Mouse (Mus musculus): ENCODE data around the gene 2010111I01Rik. TPM values are rescaled to one million over a fixed set of nuclear protein-coding genes. Genes with fewer than 3 reads are reported as not detected.

The 2010111I01Rik gene
- polyA plus RNA-seq, 1 experiment from 2014 or later, result 27.7 TPM

DNA sequence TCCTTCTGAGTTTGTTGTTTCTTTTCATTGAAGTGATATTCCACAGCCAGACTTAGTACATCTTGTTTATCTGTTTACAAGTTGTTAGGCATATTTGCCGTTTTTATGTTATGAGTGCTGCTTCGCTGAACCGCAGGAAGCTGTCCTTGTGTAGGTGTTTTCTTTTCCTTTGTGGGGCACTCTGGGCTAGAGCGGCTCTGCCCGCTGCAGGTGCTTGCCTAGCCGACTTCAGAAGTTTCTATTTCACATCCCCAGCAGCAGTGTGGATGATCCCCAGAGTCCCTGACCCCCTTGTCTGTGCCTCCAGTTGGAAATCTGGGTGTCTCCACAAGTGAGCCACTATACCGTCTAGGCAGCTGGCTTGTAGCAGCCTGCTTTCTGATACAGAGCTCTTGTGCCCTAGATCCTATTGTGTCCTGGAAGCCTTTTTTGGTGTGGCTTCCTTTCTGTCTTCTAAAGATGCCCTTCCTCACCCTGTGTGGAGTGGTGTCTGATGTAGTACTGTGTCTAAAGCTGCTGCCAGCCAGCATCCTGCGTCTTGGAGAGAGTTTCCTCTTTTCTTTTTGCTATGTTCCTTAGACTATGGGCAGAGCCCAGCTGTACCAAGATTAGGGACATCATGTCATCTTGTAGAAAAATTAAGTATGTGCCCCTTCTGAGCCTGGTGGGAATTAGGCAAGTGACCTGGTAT is 285.2 kb downstream of the 2010111I01Rik start:
- Histone ChIP-seq H3K36me3 (no peaks in the 10 kb centered on the region), H3K27me3 (no peaks in the 10 kb centered on the region), H3K9ac (no peak overlapping the region), H3K4me3 (no peak overlapping the region), H3K4me1 (replicated peaks) (0 out of 2 replicates have a peak, but pooled peaks cover 11% of the 10 kb centered on the region), H3K4me2 (no peak overlapping the region), H3K27ac (replicated peaks) (no peak overlapping the region), H3K9me3 (no peaks in the 10 kb centered on the region)
- no peak for ATAC-seq (ENCODE audit: low FRiP score, low read depth)
- 81% methylated on average over 8 of the region's 8 CpGs for WGBS

DNA sequence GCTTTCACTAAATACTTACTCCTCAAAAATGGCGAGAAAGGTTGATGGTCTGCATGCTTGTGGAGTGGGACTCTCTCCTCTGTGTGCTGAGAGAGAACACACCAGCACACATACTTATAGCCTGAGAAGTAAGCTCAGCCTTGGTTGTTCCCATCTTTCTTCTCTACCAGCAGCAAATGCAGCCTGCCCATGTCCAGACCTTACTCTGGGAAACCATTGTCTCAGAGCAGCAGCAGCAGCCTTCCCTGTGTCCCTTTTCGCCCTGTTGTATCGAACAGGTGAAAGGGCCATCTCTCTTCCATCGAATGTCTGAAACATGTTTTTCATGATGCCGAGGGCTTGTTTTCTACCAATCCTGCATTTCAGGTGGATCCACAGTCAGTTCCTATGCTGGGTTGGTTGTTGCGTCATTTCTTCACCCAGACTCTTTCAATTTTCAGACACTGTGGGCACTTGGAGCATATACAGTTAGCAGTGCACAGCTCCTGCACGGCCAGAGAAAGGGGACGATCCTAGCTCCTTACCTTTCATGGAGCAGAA is 285.8 kb downstream of the 2010111I01Rik start:
- Histone ChIP-seq H3K27ac (replicated peaks) (no peak overlapping the region), H3K4me2 (no peak overlapping the region), H3K9ac (no peak overlapping the region), H3K27me3 (no peaks in the 10 kb centered on the region), H3K4me1 (replicated peaks) (0 out of 2 replicates have a peak, but pooled peaks cover 7% of the 10 kb centered on the region), H3K36me3 (no peaks in the 10 kb centered on the region), H3K4me3 (no peak overlapping the region), H3K9me3 (no peaks in the 10 kb centered on the region)
- no peak for ATAC-seq (ENCODE audit: low FRiP score, low read depth)
- WGBS, result 92% methylated on average over 8 of the region's 8 CpGs

DNA sequence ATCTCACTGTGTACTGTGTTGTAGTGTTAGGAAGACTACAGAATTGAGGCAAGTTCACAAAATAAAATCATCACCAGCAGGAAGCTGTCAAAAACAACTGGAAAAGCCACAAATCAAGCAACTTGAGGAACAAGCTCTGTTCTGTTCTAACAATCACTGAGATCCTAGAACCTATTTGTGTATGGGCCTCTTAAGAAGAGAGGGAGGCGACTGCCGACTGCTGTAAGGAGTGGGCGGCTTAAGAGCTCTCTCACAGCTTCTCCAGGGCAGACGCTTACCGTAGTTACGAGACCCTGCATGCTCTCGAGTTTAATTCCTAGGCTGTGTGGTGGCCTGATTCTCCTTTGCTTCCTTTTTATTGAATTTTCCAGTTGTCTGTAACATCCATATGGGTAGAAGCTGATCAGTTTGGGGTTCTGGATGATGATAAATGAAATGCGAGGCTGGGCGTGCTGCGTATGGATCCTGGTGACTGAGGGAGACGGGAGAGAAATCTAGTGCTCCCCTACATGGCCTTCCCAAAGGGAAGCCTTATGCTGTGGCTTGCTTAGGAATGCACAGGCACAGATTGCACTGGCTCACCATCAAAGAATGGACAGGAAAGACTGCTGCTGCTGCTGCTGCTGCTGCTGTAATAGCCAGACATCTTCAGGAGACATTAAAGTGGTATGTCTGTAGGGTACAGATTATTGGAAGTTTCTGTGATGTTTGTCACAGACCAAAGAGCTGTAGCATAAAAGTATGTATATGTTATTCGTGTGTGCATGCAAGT is 286.6 kb downstream of the 2010111I01Rik start:
- H3K9ac ChIP-seq, result no peak overlapping the region
- 0 out of 2 replicates have a peak, but pooled peaks cover 7% of the 10 kb centered on the region for H3K4me1 ChIP-seq (replicated peaks)
- WGBS, result 73% methylated on average over 12 of the region's 12 CpGs
- no peaks in the 10 kb centered on the region for H3K36me3 ChIP-seq
- no peak for ATAC-seq (ENCODE audit: low FRiP score, low read depth)
- H3K4me3 ChIP-seq, result no peak overlapping the region
- no peaks in the 10 kb centered on the region for H3K9me3 ChIP-seq
- H3K4me2 ChIP-seq, result no peak overlapping the region
- no peak overlapping the region for H3K27ac ChIP-seq (replicated peaks)
- no peaks in the 10 kb centered on the region for H3K27me3 ChIP-seq

DNA sequence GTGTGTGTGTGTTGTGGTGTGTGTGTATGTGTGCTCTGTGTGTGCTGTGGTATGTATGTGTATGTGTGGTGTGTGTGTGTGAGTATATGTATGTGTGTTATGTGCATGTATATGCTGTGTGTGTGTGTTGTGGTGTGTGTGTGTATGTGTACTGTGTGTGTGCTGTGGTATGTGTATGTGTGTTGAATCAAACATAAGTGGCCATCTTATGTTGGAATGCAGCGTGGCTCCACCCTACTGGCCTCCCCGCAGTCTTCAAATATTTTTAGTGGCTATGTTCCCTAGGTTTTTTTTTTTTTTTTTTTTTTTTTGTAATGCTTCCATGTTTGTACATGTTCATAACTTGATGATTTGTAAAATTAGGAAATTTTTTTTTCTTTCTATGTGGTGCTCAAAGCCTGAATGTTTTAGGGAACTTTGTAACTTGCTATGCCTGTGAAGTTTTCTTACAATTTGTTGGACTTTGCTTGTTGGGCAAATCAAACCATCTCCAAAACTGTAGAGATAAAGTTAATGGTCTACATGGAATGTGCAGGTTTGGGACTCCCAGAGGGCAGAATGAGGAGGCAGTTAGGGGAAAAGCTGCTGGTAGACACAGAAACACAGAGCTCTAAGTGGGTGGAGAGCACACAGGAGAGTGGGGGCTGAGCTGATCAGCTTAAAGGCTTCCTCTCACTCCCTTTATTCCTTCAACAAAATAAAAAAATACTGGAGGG is 287.8 kb downstream of the 2010111I01Rik start:
- no peaks in the 10 kb centered on the region for H3K27me3 ChIP-seq
- H3K4me3 ChIP-seq, result no peak overlapping the region
- H3K9me3 ChIP-seq, result no peaks in the 10 kb centered on the region
- no peak overlapping the region for H3K9ac ChIP-seq
- H3K4me1 ChIP-seq (replicated peaks), result 0 out of 2 replicates have a peak, but pooled peaks cover 7% of the 10 kb centered on the region
- ATAC-seq (ENCODE audit: low FRiP score, low read depth), result no peak
- WGBS, result 91% methylated on average over 2 of the region's 2 CpGs
- H3K4me2 ChIP-seq, result no peak overlapping the region
- H3K36me3 ChIP-seq, result no peaks in the 10 kb centered on the region
- H3K27ac ChIP-seq (replicated peaks), result no peak overlapping the region

DNA sequence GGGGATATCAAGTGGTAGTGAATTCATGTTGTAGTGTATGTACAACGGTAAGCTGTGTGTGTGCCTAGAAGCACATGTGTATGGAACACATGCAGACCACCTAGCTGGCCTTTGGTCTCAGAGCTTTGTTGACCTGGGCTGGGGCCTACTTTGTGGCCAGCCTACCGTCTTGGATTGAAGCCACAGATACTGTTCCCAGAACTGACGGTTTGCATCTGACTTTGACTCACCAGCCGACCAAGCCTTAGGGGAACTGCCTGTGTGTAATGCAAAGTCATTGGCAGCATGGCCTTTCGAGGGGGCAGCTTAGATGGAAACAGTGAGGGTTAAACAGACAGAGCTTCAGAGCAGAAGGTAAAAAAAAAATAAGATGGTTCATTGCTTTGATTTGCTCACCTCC is 288.5 kb downstream of the 2010111I01Rik start:
- WGBS, result 84% methylated on average over 5 of the region's 5 CpGs
- H3K27ac ChIP-seq (replicated peaks), result no peak overlapping the region
- no peak for ATAC-seq (ENCODE audit: low FRiP score, low read depth)

DNA sequence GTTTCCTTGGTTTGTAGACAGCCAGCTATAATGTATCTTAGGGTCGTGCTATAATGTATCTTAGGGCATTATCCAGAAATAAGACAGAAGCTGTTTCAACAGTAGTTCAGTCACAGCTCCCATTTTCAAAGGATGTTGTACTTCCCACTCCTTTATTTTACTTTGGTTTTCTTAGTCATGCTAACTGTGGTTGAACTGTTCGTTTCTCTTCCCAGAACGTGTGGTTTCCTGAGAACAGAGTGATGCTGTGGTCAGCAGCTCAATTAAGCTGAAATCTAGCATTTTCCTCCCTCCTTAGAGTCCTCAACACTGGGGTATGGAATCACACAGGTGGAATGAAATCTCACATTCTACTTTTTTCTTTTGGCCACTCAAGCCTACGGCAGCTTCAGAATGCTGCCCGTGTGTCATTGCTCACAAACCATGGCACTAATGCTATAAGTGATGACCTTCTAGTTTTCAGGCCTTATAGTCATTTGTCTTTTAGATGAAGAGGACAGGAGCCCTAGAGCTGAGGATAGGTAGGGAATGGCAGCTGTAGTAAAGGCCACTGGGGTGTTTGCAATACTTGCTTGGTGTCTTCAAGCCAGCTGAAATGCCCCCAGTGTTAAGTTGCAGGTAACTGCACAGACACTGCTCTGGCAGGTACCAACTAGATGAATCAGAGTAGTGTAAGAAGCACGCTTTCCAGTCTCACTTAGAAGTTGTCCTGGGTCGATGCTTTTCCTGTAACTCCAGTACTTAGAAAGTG is 289.4 kb downstream of the 2010111I01Rik start:
- Histone ChIP-seq H3K4me1 (replicated peaks) (0 out of 2 replicates have a peak, but pooled peaks cover 7% of the 10 kb centered on the region), H3K27me3 (no peaks in the 10 kb centered on the region), H3K27ac (replicated peaks) (no peak overlapping the region), H3K4me3 (no peak overlapping the region), H3K9me3 (no peaks in the 10 kb centered on the region), H3K36me3 (no peaks in the 10 kb centered on the region), H3K9ac (no peak overlapping the region), H3K4me2 (no peak overlapping the region)
- 89% methylated on average over 7 of the region's 7 CpGs for WGBS
- no peak for ATAC-seq (ENCODE audit: low FRiP score, low read depth)

More for the DNA sequence above, 288.5 kb downstream of the 2010111I01Rik start:
- 0 out of 2 replicates have a peak, but pooled peaks cover 7% of the 10 kb centered on the region for H3K4me1 ChIP-seq (replicated peaks)
- no peaks in the 10 kb centered on the region for H3K27me3 ChIP-seq
- H3K36me3 ChIP-seq, result no peaks in the 10 kb centered on the region
- H3K4me3 ChIP-seq, result no peak overlapping the region
- H3K9me3 ChIP-seq, result no peaks in the 10 kb centered on the region
- H3K9ac ChIP-seq, result no peak overlapping the region
- no peak overlapping the region for H3K4me2 ChIP-seq

DNA sequence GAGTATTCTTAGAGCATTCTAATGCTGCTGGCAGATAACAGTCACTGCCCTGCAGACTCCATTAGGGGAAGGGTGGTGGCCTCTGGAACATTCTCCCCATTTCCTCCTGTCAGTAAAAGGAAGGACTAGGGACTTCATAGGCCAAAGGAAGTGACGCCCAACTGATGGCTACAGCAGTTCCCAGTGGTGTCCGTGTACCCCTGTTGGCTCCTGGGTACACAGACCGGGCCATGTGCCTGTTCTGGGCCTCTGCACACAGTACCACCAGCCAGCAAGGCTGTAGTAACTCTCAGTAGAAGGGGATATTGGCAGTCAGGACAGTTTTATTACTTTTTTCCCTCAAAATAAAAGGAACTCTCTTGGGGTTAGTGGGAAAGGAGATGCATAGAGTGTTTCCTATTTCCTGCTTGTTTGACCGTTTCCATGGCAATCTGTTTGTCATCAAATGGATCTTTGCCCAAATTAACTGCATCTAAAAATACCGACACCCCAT is 290.9 kb downstream of the 2010111I01Rik start:
- peaks cover 13% of the 10 kb centered on the region for H3K4me1 ChIP-seq (replicated peaks)
- no peaks in the 10 kb centered on the region for H3K9me3 ChIP-seq
- ATAC-seq (ENCODE audit: low FRiP score, low read depth), result no peak
- H3K9ac ChIP-seq, result no peak overlapping the region
- H3K36me3 ChIP-seq, result no peaks in the 10 kb centered on the region
- H3K4me2 ChIP-seq, result no peak overlapping the region
- no peak overlapping the region for H3K4me3 ChIP-seq
- H3K27me3 ChIP-seq, result no peaks in the 10 kb centered on the region
- no peak overlapping the region for H3K27ac ChIP-seq (replicated peaks)
- 86% methylated on average over 5 of the region's 5 CpGs for WGBS

DNA sequence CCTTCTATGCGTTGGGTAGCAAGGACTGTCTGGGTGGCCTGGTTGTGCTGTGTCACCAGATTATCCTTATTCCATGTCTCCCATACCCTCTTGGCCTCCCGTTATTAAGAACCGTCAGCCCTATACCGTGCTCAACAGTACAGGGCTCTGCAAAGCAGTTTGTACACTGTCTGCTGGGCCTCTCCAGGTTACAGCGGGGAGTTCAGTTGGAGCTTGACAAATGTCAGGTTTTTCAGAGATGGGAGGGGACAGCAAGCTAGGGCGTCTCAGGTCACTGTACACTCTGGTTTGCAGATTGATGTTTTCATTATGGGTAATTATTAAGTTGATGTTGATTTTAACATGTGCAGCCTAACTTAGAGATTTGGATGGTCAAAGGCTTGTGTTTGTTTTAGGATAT is 291.5 kb downstream of the 2010111I01Rik start:
- H3K4me1 ChIP-seq (replicated peaks), result peaks cover 18% of the 10 kb centered on the region
- no peaks in the 10 kb centered on the region for H3K27me3 ChIP-seq
- no peaks in the 10 kb centered on the region for H3K36me3 ChIP-seq
- H3K4me3 ChIP-seq, result no peak overlapping the region
- no peak overlapping the region for H3K27ac ChIP-seq (replicated peaks)
- no peak overlapping the region for H3K9ac ChIP-seq
- no peak for ATAC-seq (ENCODE audit: low FRiP score, low read depth)
- 85% methylated on average over 6 of the region's 6 CpGs for WGBS
- no peaks in the 10 kb centered on the region for H3K9me3 ChIP-seq
- no peak overlapping the region for H3K4me2 ChIP-seq

DNA sequence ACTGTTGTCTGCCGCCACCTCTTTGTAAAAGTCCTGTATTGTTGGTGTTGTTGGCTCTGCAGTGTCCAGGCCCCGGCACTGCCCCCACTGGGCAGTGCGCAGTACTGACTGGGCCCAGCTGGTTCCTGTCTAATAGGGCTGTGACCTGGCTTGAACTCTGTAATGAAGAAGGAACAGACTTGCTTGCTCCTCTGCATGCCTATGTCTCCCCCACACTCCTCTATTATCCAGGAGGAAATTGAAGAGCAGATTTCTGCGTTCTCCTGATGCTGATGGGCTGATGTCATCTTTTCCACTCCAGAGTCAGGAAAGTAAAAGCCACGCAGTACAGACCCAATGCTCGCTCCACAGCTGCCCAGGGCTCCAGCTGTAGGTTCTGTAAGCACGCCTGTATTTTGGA is 292.1 kb downstream of the 2010111I01Rik start:
- Histone ChIP-seq H3K4me3 (no peak overlapping the region), H3K9me3 (no peaks in the 10 kb centered on the region), H3K9ac (no peak overlapping the region), H3K36me3 (no peaks in the 10 kb centered on the region), H3K4me2 (no peak overlapping the region), H3K27me3 (no peaks in the 10 kb centered on the region), H3K4me1 (replicated peaks) (peaks cover 19% of the 10 kb centered on the region), H3K27ac (replicated peaks) (no peak overlapping the region)
- no peak for ATAC-seq (ENCODE audit: low FRiP score, low read depth)
- 66% methylated on average over 7 of the region's 7 CpGs for WGBS

DNA sequence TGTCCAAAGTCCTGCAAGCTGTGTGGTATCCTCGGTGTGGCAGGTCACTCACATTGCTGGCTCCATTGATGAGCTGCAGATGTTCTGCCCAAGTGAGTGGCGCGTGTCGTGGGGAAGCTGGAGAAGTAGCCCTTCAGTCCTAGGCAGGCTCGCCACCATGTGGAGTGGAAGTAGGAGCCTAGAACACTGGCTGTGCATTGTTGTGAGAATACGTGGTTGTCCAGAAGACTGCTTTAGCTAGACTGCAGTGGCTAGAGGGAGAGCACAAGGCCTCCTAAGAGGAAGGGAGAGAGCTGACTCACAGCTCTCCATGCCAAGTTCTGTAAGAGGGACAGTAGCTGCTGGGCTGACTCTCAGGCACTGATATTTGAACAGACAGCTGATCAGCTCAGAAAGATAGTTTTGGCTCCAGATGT is 293.5 kb downstream of the 2010111I01Rik start:
- no peak overlapping the region for H3K27ac ChIP-seq (replicated peaks)
- H3K4me2 ChIP-seq, result no peak overlapping the region
- 89% methylated on average over 6 of the region's 6 CpGs for WGBS
- H3K4me3 ChIP-seq, result no peak overlapping the region
- H3K9ac ChIP-seq, result no peak overlapping the region
- H3K36me3 ChIP-seq, result no peaks in the 10 kb centered on the region
- peaks cover 19% of the 10 kb centered on the region for H3K4me1 ChIP-seq (replicated peaks)
- no peaks in the 10 kb centered on the region for H3K27me3 ChIP-seq
- ATAC-seq (ENCODE audit: low FRiP score, low read depth), result no peak
- no peaks in the 10 kb centered on the region for H3K9me3 ChIP-seq

DNA sequence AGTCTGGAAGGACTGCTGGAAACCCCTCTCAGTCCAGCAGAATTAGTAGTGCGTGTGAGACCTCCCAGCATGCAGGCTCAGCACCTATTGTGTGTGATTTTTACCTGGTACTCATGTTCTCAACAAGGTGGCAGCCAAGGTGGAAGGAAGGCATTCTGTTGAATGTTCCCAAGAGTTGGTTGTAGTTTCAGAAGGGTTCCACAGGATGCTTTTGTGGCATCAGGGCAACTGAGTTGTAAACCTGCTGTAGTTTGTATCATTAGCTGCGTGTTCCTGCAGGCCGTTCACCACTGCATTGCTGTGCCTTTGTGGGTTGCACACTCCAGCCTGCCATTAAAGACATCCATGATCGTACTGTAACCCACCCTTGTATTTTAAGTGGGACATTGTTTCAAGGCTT is 294.0 kb downstream of the 2010111I01Rik start:
- Histone ChIP-seq H3K9ac (no peak overlapping the region), H3K4me2 (no peak overlapping the region), H3K27me3 (no peaks in the 10 kb centered on the region), H3K9me3 (no peaks in the 10 kb centered on the region), H3K4me3 (no peak overlapping the region), H3K27ac (replicated peaks) (no peak overlapping the region), H3K4me1 (replicated peaks) (peaks cover 19% of the 10 kb centered on the region), H3K36me3 (no peaks in the 10 kb centered on the region)
- 92% methylated on average over 4 of the region's 4 CpGs for WGBS
- ATAC-seq (ENCODE audit: low FRiP score, low read depth), result no peak

All from hindbrain, embryonic 15.5 days (tissue).